Mouse (Mus musculus) limb, embryonic 12.5 days (tissue): ENCODE data around the gene Eme2. TPM values are rescaled to one million over a fixed set of nuclear protein-coding genes. Genes with fewer than 3 reads are reported as not detected.
"Not testable (repeated sequence)": the region's sequence is repeated elsewhere in the genome, so short reads cannot be mapped to it uniquely, and the experiment has no call there.

ENCODE experiments used
- ATAC-seq: fragments of 200-750 bp; cut with Nextera tagmentation; 2 replicates; pipeline ENCODE4 v1.8.0; 2017; ENCODE audit warnings: low read depth, moderate TSS enrichment; ENCODE audit not compliant: insufficient number of reproducible peaks, insufficient read depth, low FRiP score, low TSS enrichment
- H3K27ac ChIP-seq: fragments of 300-500 bp; sonication (generic); 2 replicates; pipeline ENCODE4 v1.5.1; 2016; ENCODE audit warnings: mild to moderate bottlenecking, moderate library complexity
- H3K27me3 ChIP-seq: fragments of 300-500 bp; sonication (generic); 2 replicates; pipeline ENCODE4 v1.6.1; 2016; ENCODE audit warnings: mild to moderate bottlenecking, moderate library complexity
- H3K36me3 ChIP-seq: fragments of 300-500 bp; sonication (generic); 2 replicates; pipeline ENCODE4 v1.6.1; 2016; ENCODE audit warnings: mild to moderate bottlenecking, moderate library complexity
- H3K4me1 ChIP-seq: fragments of 300-500 bp; sonication (generic); replicated peaks from 2 replicates; pipeline ENCODE4 v1.6.1; 2016
- H3K4me2 ChIP-seq: fragments of 300-500 bp; sonication (generic); 2 replicates; pipeline ENCODE4 v1.6.1; 2016; ENCODE audit warnings: mild to moderate bottlenecking, moderate library complexity
- H3K4me3 ChIP-seq: fragments of 300-500 bp; sonication (generic); replicated peaks from 2 replicates; pipeline ENCODE4 v1.5.1; 2016; ENCODE audit warnings: mild to moderate bottlenecking
- H3K9ac ChIP-seq: fragments of 300-500 bp; sonication (generic); replicated peaks from 2 replicates; pipeline ENCODE4 v1.6.1; 2016; ENCODE audit warnings: mild to moderate bottlenecking, moderate library complexity
- H3K9me3 ChIP-seq: fragments of 300-500 bp; sonication (generic); 2 replicates; pipeline ENCODE4 v1.6.1; 2016; ENCODE audit warnings: mild to moderate bottlenecking, moderate library complexity
- WGBS: fragments of 180-500 bp; shearing (Covaris S2); methylation state at CpG from one replicate; pipeline ENCODE4 v1.1.7; 2016; 5-methylcytosine and 5-hydroxymethylcytosine counted together
- polyA plus RNA-seq: library from polyadenylated mRNA; unstranded; fragments of >200 nt; fragmentation: Nextera tagmentation; extraction: Ambion mirVana; gene quantifications from 2 replicates; pipeline ENCODE4 v1.2.1, GENCODE M21; 2016

Eme2 gene
- 32.8 and 47.1 TPM in 2 replicates for polyA plus RNA-seq

DNA sequence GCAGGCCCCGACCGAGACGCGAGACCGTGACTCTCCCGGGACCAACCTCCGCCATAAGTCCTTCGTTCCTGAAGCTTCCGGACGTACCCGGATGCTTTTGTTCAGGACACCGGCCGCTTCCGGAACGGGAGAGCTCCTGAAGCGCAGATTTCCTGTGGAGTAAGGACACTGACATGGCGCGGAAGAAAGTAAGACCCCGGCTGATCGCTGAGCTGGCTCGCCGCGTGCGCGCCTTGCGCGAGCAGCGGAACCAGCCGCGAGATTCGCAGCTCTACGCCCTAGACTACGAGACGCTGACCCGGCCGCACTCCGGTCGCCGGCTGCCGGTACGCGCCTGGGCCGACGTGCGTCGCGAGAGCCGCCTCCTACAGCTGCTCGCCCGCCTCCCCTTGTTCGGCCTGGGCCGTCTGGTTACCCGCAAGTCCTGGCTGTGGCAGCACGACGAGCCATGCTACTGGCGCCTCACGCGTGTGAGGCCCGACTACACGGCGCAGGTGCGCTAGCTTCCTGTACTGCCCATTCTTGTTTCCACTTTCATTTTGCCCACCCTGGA lies at the start of gene Eme2, which contains the start of gene Mrps34:
Gene Eme2, minus strand, starts transcription at position 93 of the 553 bp plus-strand sequence.
Gene Mrps34, plus strand, starts transcription at position 122 of the 553 bp plus-strand sequence.
- Histone ChIP-seq H3K4me1 (peaks cover 40% of the 10 kb centered on the region), H3K4me3 (peak within 1 kb of the TSS; percentile 92), H3K27me3 (no peaks in the 10 kb centered on the region), H3K27ac (peak within 1 kb of the TSS; percentile 82), H3K9me3 (no peaks in the 10 kb centered on the region), H3K9ac (peak within 1 kb of the TSS; percentile 90), H3K4me2 (peak within 1 kb of the TSS; percentile 92), H3K36me3 (peaks cover 69% of the 10 kb centered on the region)
- 0 out of 2 replicates have a peak, but pooled peaks have one; percentile 6 for ATAC-seq
- under 1% methylated on average over 62 of the region's 62 CpGs for WGBS

GRCm38 (mm10) chr17:24943589-24943988 lies 48.7 kb upstream of the Eme2 start:
- H3K9me3 ChIP-seq, H3K27ac ChIP-seq, ATAC-seq, H3K27me3 ChIP-seq, H3K9ac ChIP-seq, H3K4me1 ChIP-seq, H3K4me3 ChIP-seq, H3K4me2 ChIP-seq: not testable (repeated sequence)
- WGBS: 93% methylated on average over 1 of the region's 1 CpGs
- peaks cover 69% of the 10 kb centered on the region for H3K36me3 ChIP-seq

DNA sequence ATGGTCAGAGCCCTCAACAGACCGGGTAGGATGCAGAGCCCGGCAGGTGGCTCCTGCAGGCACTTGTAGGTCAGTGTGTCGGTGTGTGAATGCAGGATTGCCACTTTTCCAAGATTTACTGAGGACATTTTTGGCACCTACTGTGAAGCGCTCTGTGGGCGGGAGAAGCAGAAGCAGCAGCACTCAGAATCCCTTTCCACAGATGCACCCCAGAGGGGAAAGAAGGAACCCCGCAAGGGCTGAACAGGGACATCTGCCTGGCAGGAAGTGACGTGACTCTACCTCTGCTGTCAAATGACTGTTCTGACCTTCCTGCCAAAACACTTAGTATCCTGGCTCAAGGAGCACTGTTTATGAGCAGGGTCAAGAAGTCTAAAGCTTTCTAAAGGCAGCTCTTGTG lies 48.1 kb upstream of the Eme2 start:
- Histone ChIP-seq H3K36me3 (peaks cover 63% of the 10 kb centered on the region), H3K4me2 (no peak overlapping the region), H3K27me3 (no peaks in the 10 kb centered on the region), H3K9ac (no peak overlapping the region), H3K4me3 (no peak overlapping the region), H3K4me1 (no peaks in the 10 kb centered on the region), H3K27ac (no peak overlapping the region), H3K9me3 (no peaks in the 10 kb centered on the region)
- no peak for ATAC-seq
- 91% methylated on average over 7 of the region's 7 CpGs for WGBS

DNA sequence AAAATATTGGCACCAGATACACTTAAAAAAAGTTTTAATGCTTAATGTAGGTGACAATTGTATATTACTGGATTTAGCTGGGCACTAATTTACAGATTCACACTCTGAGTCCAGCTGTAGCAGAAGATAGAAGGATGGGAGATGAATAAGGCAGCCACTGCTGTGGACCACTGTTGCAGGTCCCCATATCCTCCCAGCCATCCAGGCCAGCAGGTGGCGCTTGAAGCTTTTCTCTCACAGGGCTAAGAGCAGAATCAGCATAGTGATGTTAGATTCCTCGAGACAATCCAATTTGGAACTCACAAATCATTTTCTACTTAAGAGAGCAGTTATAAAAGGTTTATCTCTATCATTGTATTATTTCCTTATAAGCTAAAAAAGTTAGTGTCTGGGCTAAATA lies 47.6 kb upstream of the Eme2 start:
- H3K4me2 ChIP-seq, H3K9me3 ChIP-seq, H3K4me3 ChIP-seq, H3K27ac ChIP-seq, ATAC-seq, H3K9ac ChIP-seq, H3K4me1 ChIP-seq, H3K27me3 ChIP-seq: not testable (repeated sequence)
- H3K36me3 ChIP-seq: peaks cover 57% of the 10 kb centered on the region
- WGBS: 31% methylated on average over 2 of the region's 2 CpGs

DNA sequence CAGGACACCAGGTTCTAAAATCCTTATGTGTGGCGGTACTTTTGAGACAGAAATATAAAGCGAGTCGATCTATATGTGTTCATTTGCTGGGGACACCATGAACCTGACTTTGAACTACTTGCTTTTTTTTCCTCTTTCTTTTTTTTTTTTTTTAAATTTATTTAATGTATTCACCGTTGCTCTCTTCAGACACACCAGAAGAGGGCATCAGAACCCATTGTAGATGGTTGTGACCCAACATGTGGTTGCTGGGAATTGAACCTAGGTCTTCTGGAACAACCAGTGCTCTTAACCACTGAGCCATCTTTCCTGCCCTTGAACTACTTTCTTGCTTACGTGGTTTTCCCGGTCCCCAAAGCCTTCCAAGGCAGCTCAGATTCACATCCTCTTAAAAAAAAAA lies 42.4 kb upstream of the Eme2 start:
- H3K27ac ChIP-seq: peak overlapping the region; percentile 73; the same call in 1 of the 2 replicates
- H3K36me3 ChIP-seq: peaks cover 25% of the 10 kb centered on the region; the same call in 1 of the 2 replicates
- peak overlapping the region; percentile 87; the same call in 1 of the 2 replicates for H3K9ac ChIP-seq
- peak overlapping the region; percentile 94 for H3K4me3 ChIP-seq
- no peaks in the 10 kb centered on the region for H3K27me3 ChIP-seq
- H3K4me1 ChIP-seq: peaks cover 20% of the 10 kb centered on the region
- 45% methylated on average over 6 of the region's 6 CpGs for WGBS
- no peaks in the 10 kb centered on the region for H3K9me3 ChIP-seq
- peak overlapping the region; percentile 77 for H3K4me2 ChIP-seq
- ATAC-seq: no peak

- Histone ChIP-seq H3K27me3 (no peaks in the 10 kb centered on the region), H3K36me3 (peaks cover 20% of the 10 kb centered on the region; the same call in 1 of the 2 replicates), H3K9me3 (no peaks in the 10 kb centered on the region), H3K4me1 (peaks cover 20% of the 10 kb centered on the region), H3K27ac (peak within 1 kb of the TSS; percentile 76), H3K4me3 (peak within 1 kb of the TSS; percentile 94), H3K4me2 (peak within 1 kb of the TSS; percentile 77), H3K9ac (peak within 1 kb of the TSS; percentile 87)
- peak; percentile 96 for ATAC-seq
- under 1% methylated on average over 78 of the region's 78 CpGs for WGBS
These were observed 41.7 kb upstream of the Eme2 start, which contains the start of gene Mapk8ip3 for GRCm38 (mm10) chr17:24936259-24937237. TSS of gene Mapk8ip3 (minus strand) at chr17:24936977.

- peak overlapping the region; percentile 77 for H3K4me2 ChIP-seq
- H3K4me1 ChIP-seq: peaks cover 20% of the 10 kb centered on the region
- H3K4me3 ChIP-seq: peak overlapping the region; percentile 94
- peak overlapping the region; percentile 87 for H3K9ac ChIP-seq
- peaks cover 23% of the 10 kb centered on the region; the same call in 1 of the 2 replicates for H3K36me3 ChIP-seq
- no peak overlapping the region for H3K27ac ChIP-seq
- no peaks in the 10 kb centered on the region for H3K9me3 ChIP-seq
- ATAC-seq: no peak
- no peaks in the 10 kb centered on the region for H3K27me3 ChIP-seq
These were observed 40.8 kb upstream of the Eme2 start for GRCm38 (mm10) chr17:24935666-24936065.

DNA sequence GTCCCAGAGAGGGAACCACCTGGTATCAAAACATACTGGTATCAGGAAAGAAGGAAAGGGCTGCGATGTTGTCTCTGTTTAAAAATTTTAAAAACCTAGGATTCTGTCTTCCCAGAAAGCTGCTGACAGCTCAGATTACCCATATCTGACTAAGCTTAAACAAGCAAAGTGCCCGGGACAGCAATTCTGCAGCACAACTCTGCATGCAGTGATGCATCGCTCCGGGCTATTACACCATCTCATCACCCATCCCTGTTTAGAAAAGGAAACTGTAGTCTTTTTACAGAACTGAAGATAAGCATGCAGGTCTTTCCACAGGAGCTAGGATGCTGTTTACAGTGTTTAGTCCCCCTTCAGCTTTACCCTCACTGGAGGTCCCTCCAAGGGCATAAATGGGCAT lies 40.0 kb upstream of the Eme2 start:
- H3K9ac ChIP-seq: peak overlapping the region; percentile 87
- H3K4me1 ChIP-seq: peaks cover 20% of the 10 kb centered on the region
- 87% methylated on average over 4 of the region's 4 CpGs for WGBS
- no peaks in the 10 kb centered on the region for H3K9me3 ChIP-seq
- peaks cover 20% of the 10 kb centered on the region; the same call in 1 of the 2 replicates for H3K36me3 ChIP-seq
- no peak overlapping the region for H3K27ac ChIP-seq
- ATAC-seq: no peak
- H3K27me3 ChIP-seq: no peaks in the 10 kb centered on the region
- peak overlapping the region; percentile 77 for H3K4me2 ChIP-seq
- peak overlapping the region; percentile 94 for H3K4me3 ChIP-seq

DNA sequence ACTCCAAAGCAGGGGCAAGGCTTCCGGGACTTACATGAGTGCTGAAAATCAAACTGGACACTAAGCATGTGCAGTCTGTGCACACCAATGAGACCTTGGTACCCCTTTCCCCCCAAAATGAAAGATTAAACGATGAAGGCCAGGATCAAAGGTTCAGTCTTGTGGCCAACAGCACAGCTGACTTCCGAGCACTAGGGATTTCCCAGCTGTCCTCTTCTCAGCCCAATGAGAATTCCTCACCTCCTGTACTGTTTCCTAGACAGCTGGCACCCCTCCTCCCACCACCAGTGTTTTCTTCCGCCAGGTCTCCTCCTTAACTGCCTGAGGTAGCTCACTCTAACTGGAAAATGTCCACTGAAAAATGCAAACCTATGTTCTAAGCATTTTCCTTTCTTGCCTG lies 38.3 kb upstream of the Eme2 start:
- Histone ChIP-seq H3K27me3 (no peaks in the 10 kb centered on the region), H3K9me3 (no peaks in the 10 kb centered on the region), H3K4me1 (peaks cover 20% of the 10 kb centered on the region), H3K4me3 (no peak overlapping the region), H3K36me3 (peaks cover 32% of the 10 kb centered on the region; the same call in 1 of the 2 replicates), H3K9ac (no peak overlapping the region), H3K4me2 (no peak overlapping the region), H3K27ac (no peak overlapping the region)
- 74% methylated on average over 4 of the region's 4 CpGs for WGBS
- no peak for ATAC-seq

DNA sequence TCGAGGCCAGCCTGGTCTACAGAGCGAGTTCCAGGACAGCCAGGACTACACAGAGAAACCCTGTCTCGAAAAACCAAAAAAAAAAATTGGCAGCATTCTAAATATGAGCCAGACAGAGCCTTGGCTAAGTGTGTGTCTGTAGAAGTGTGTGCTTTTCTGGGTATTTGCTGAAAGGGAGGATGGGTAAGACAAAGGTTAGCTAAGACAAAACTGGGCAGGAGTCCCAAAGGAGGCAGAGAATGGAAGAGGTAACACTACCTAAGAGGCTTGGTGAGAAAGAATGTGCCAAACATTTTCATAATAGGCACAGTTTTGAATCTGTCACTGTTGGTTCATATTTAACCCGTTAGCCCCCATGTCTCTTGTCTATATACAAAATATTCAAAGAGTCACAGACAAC lies 37.5 kb upstream of the Eme2 start:
- H3K27ac ChIP-seq: no peak overlapping the region
- no peak for ATAC-seq
- no peak overlapping the region for H3K4me3 ChIP-seq
- no peaks in the 10 kb centered on the region for H3K9me3 ChIP-seq
- H3K36me3 ChIP-seq: peaks cover 36% of the 10 kb centered on the region
- WGBS: 95% methylated on average over 4 of the region's 4 CpGs
- H3K4me1 ChIP-seq: peaks cover 20% of the 10 kb centered on the region
- H3K27me3 ChIP-seq: no peaks in the 10 kb centered on the region
- no peak overlapping the region for H3K9ac ChIP-seq
- no peak overlapping the region for H3K4me2 ChIP-seq

GRCm38 (mm10) chr17:24929506-24929905 lies 34.6 kb upstream of the Eme2 start:
- peaks cover 63% of the 10 kb centered on the region for H3K36me3 ChIP-seq

More at GRCm38 (mm10) chr17:24929506-24929905, 34.6 kb upstream of the Eme2 start:
- no peak overlapping the region for H3K4me3 ChIP-seq
- no peak overlapping the region for H3K4me2 ChIP-seq
- no peak overlapping the region for H3K27ac ChIP-seq
- H3K9me3 ChIP-seq: no peaks in the 10 kb centered on the region
- WGBS: 57% methylated on average over 1 of the region's 1 CpGs
- no peak for ATAC-seq
- H3K9ac ChIP-seq: no peak overlapping the region
- H3K27me3 ChIP-seq: no peaks in the 10 kb centered on the region
- H3K4me1 ChIP-seq: peaks cover 4% of the 10 kb centered on the region; the same call in 1 of the 2 replicates
